Mouse (Mus musculus) layer of hippocampus, adult 2 months (tissue): Measurements from ENCODE around the gene Akap6. TPM values are rescaled to one million over a fixed set of nuclear protein-coding genes. Genes with fewer than 3 reads are reported as not detected.

Experiments
- DNase-seq, 2 experiments: peaks; one replicate each; pipeline ENCODE4 v3.0.0; 2022; ENCODE audit warnings: low spot score in 2 of 2
- H3K27ac ChIP-seq: fragments of 200-600 bp; 2 replicates; pipeline ENCODE4 v1.8.1; 2022
- H3K4me3 ChIP-seq: fragments of 200-600 bp; 2 replicates; pipeline ENCODE4 v1.8.1; 2022; ENCODE audit warnings: mild to moderate bottlenecking
- CTCF ChIP-seq: fragments of 200-600 bp; conservative IDR thresholded peaks from 2 replicates; pipeline ENCODE4 v1.8.1; 2022; ENCODE audit warnings: antibody characterized with exemption, mild to moderate bottlenecking, moderate library complexity
- total RNA-seq, 2 experiments: library from RNA; stranded (reverse); gene quantifications; 2 replicates each; pipeline ENCODE4 v1.2.3; 2021

Gene Akap6
- total RNA-seq, 2 experiments from 2014 or later: 130 to 135 TPM

- no peak overlapping the region for H3K27ac ChIP-seq
- no peak overlapping the region for H3K4me3 ChIP-seq
- DNase-seq: no peak
- no peak for TF ChIP-seq CTCF
Observed at GRCm38 (mm10) chr12:53147696-53148095, 448.5 kb downstream of the Akap6 start.

GRCm38 (mm10) chr12:53168189-53169003, 469.2 kb downstream of the Akap6 start:
- DNase-seq: no peak
- no peak overlapping the region for H3K4me3 ChIP-seq
- no peak overlapping the region for H3K27ac ChIP-seq
- no peak for TF ChIP-seq CTCF

GRCm38 (mm10) chr12:53191435-53191834, 492.3 kb downstream of the Akap6 start:
- no peak for DNase-seq
- no peak for TF ChIP-seq CTCF
- Histone ChIP-seq H3K27ac (no peak overlapping the region), H3K4me3 (no peak overlapping the region)

GRCm38 (mm10) chr12:53193664-53194063, 494.5 kb downstream of the Akap6 start:
- H3K27ac ChIP-seq: no peak overlapping the region
- DNase-seq: no peak
- no peak for TF ChIP-seq CTCF
- no peak overlapping the region for H3K4me3 ChIP-seq

Other genes starting within 250 kb of the Akap6 start
- gene Arhgap5, start 195.4 kb upstream of the Akap6 start, total RNA-seq: 100 to 1,000 TPM; 127 to 140 TPM